Mouse (Mus musculus) bone marrow macrophage, adult 2 months (primary cell): ENCODE results near the gene Ifnl2. TPM values are rescaled to one million over a fixed set of nuclear protein-coding genes. Genes with fewer than 3 reads are reported as not detected.
"Not testable (repeated sequence)": the region's sequence is repeated elsewhere in the genome, so short reads cannot be mapped to it uniquely, and the experiment has no call there.

Source experiments
- H3K27ac ChIP-seq: 2 replicates; pipeline ENCODE4 v1.5.1; 2012; ENCODE audit warnings: low read depth, low read length; ENCODE audit not compliant: insufficient read depth
- H3K4me1 ChIP-seq: 2 replicates; pipeline ENCODE4 v1.6.1; 2012; ENCODE audit warnings: low read length; ENCODE audit not compliant: control insufficient read depth, insufficient read depth
- H3K4me3 ChIP-seq: 2 replicates; pipeline ENCODE4 v1.5.1; 2012; ENCODE audit warnings: mild to moderate bottlenecking, low read length, moderate library complexity; ENCODE audit not compliant: insufficient read depth
- CTCF ChIP-seq: IDR thresholded peaks from 2 replicates; pipeline ENCODE4 v1.5.1; 2012; ENCODE audit warnings: low read depth, mild to moderate bottlenecking, low read length, moderate library complexity
- POLR2A ChIP-seq: IDR thresholded peaks from 2 replicates; pipeline ENCODE4 v1.6.1; 2012; ENCODE audit warnings: mild to moderate bottlenecking, low read depth, low read length, borderline replicate concordance
- polyA plus RNA-seq: library from polyadenylated mRNA; stranded (reverse); fragments of >200 nt; gene quantifications from 2 replicates; pipeline ENCODE4 v1.2.4, GENCODE M21; 2012; ENCODE audit not compliant: missing spikeins, insufficient read depth, insufficient read length

The Ifnl2 gene
- polyA plus RNA-seq, 1 experiment, result not detected

GRCm38 (mm10) chr7:28545048-28545890 is 35.0 kb upstream of the Ifnl2 start:
- no peak overlapping the region for H3K4me3 ChIP-seq
- H3K27ac ChIP-seq, result no peak overlapping the region
- peaks cover 8% of the 10 kb centered on the region for H3K4me1 ChIP-seq
- TF ChIP-seq POLR2A (no peak), CTCF (no peak)

GRCm38 (mm10) chr7:28544051-28544601 is 33.9 kb upstream of the Ifnl2 start:
- H3K27ac ChIP-seq, result no peak overlapping the region
- TF ChIP-seq POLR2A, result no peak
- TF ChIP-seq CTCF, result no peak
- H3K4me1 ChIP-seq, result peaks cover 8% of the 10 kb centered on the region
- no peak overlapping the region for H3K4me3 ChIP-seq

- no peak within 1 kb of the TSS for H3K4me3 ChIP-seq
- no peak within 1 kb of the TSS for H3K27ac ChIP-seq
- no peaks in the 10 kb centered on the region for H3K4me1 ChIP-seq
- no peak for TF ChIP-seq CTCF
Observed at GRCm38 (mm10) chr7:28540526-28540925, 30.3 kb upstream of the Ifnl2 start, which contains the start of gene Sycn. Sycn (plus strand) TSS chr7:28540885.

GRCm38 (mm10) chr7:28538886-28539285 is 28.6 kb upstream of the Ifnl2 start:
- H3K4me3 ChIP-seq, H3K27ac ChIP-seq, H3K4me1 ChIP-seq: not testable (repeated sequence)

GRCm38 (mm10) chr7:28532005-28532404 is 21.8 kb upstream of the Ifnl2 start:
- no peaks in the 10 kb centered on the region for H3K4me1 ChIP-seq
- TF ChIP-seq POLR2A (no peak), CTCF (no peak)
- no peak overlapping the region for H3K4me3 ChIP-seq
- H3K27ac ChIP-seq, result no peak overlapping the region

- TF ChIP-seq POLR2A, result no peak
- TF ChIP-seq CTCF, result peak; percentile 82
- no peak overlapping the region for H3K27ac ChIP-seq
- H3K4me3 ChIP-seq, result no peak overlapping the region
- no peaks in the 10 kb centered on the region for H3K4me1 ChIP-seq
Observed at GRCm38 (mm10) chr7:28527922-28528719, 17.9 kb upstream of the Ifnl2 start.

GRCm38 (mm10) chr7:28522536-28522935 is 12.3 kb upstream of the Ifnl2 start, which contains the start of gene Ifnl3:
Ifnl3 (plus strand) TSS chr7:28522836.
- not testable (repeated sequence) for H3K27ac ChIP-seq, H3K4me1 ChIP-seq, H3K4me3 ChIP-seq

- no peak overlapping the region for H3K27ac ChIP-seq
- H3K4me1 ChIP-seq, result no peaks in the 10 kb centered on the region
- no peak for TF ChIP-seq CTCF
- TF ChIP-seq POLR2A, result no peak
- no peak overlapping the region for H3K4me3 ChIP-seq
Observed at GRCm38 (mm10) chr7:28511441-28511840, 1.2 kb upstream of the Ifnl2 start.

GRCm38 (mm10) chr7:28509121-28509520 is 1.1 kb downstream of the Ifnl2 start:
- H3K4me3 ChIP-seq, H3K4me1 ChIP-seq: not testable (repeated sequence)

GRCm38 (mm10) chr7:28505585-28505984 is 4.7 kb downstream of the Ifnl2 start:
- no peak for TF ChIP-seq POLR2A
- no peak overlapping the region for H3K27ac ChIP-seq
- H3K4me3 ChIP-seq, result no peak overlapping the region
- H3K4me1 ChIP-seq, result no peaks in the 10 kb centered on the region

More at GRCm38 (mm10) chr7:28509121-28509520, 1.1 kb downstream of the Ifnl2 start:
- not testable (repeated sequence) for H3K27ac ChIP-seq
